Mouse (Mus musculus) natural killer cell, adult 2 months (primary cell): ENCODE measurements around the gene Gm10521.

ENCODE experiments used
- DNase-seq, 2 experiments: peaks; one replicate each; pipeline ENCODE4 v3.0.0; 2022; ENCODE audit warnings: low spot score in 2 of 2

Gm10521 gene

GRCm38 (mm10) chr1:171895364-171895763, at the start of gene Gm10521:
Gm10521 (plus strand) TSS chr1:171895664.
- peak in 1 of 2 experiments; percentile 15 for DNase-seq

GRCm38 (mm10) chr1:171848201-171848600, 47.3 kb upstream of the Gm10521 start:
- no peak for DNase-seq

DNA sequence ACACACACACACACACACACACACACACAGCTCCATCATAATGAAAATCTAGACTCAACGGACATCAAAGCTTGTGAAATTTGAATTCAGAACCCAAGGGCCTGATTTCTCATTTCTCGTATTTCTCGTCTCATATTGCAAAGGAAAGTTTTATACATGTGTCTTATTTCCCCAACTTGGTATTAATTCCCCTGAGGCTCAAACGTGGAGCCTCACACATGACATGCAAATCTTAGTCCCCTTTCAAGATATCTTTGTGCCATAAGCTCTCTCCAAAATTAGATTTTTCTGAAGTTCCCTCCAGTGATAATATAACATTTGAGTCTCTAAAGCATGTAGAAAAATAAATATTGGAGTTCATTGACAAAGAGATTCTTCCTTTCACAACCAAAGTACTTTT, 46.7 kb upstream of the Gm10521 start:
- no peak for DNase-seq

DNA sequence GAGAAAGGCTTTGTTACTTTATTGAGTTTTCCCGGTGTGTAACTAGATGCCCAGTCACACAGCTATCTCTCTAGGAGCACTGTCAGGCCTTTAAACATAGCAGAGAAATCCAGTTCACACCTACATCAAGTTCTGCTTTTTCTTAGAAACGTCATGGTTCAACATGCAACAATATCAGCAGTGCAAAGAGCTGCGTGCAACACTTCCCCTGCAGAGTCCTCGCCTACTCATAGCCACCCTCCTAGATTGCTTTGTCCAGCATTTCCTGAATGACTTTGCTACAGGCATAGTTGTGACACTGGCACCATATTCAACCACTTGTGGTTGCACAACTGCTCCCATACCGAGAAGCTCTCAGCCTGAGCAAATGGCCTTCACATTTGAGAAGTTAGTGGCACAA, 46.0 kb upstream of the Gm10521 start:
- peak; percentile 46 to 60 for DNase-seq

- DNase-seq = no peak
Observed at GRCm38 (mm10) chr1:171865467-171865866, 30.0 kb upstream of the Gm10521 start.

- no peak for DNase-seq
Observed at GRCm38 (mm10) chr1:171886989-171887388, 8.5 kb upstream of the Gm10521 start.

DNA sequence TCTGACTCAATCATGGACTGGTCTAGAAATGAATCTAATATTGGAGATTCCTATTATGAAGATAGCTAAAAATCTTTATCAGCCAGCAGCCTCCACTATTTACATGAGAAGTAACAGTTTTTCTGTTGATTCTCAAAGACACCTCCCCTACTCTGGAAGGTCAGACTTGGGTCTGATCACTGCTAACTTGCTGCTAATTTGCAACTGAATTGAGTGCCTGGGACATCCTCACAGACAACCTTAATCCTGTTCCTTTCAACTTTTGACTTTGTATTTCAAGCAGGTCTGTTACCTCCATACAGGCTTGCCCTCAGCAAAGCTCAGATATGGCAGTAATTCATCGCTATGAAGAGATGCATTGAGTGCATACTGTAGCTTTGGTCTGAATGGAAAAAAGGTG, 8.5 kb downstream of the Gm10521 start:
- no peak for DNase-seq

GRCm38 (mm10) chr1:171915638-171916458, 20.4 kb downstream of the Gm10521 start:
- DNase-seq = peak in 1 of 2 experiments; percentile 62

GRCm38 (mm10) chr1:171917305-171918039, 22.0 kb downstream of the Gm10521 start, which contains the start of gene Slamf6:
Slamf6 (plus strand) TSS chr1:171917515.
- DNase-seq = peak; percentile 18 to 65

DNA sequence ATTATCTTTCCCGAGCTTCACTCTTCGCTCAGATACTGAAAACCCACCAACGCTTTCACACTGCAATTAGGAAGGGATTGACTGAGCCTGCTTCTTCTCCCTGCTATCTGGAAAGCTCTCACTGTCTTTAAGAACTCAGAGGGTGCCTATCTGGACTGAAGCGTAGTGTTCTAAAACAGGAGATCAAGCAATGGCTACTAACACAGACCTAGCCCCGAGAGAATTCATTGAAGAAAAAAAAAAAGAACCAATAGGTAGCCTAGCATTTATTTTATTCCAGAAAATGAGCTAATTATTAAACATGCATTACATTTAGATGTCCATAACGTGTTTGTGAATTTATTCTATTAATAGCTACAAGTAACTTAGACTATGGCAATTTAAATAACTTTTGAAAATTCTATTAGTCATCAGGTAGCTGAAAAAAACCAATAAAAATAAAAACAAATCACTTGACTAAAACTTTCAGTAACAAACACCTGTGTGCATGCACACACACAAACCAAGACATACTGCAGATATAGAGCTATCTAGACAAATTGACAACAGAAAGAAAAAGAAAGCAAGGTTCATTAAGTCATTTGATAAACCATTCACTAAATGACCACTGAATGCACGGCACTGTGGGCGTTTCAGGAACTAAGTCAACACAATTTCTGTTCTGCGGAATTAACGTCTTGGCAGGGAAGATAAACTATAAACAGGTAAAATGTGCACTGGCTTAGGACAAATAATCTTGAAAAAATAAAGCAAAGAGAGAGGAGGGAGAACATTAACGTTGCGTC, 22.9 kb downstream of the Gm10521 start:
- no peak for DNase-seq

GRCm38 (mm10) chr1:171919193-171919592, 23.7 kb downstream of the Gm10521 start:
- peak in 1 of 2 experiments; percentile 14 for DNase-seq

GRCm38 (mm10) chr1:171919901-171920510, 24.5 kb downstream of the Gm10521 start:
- DNase-seq = no peak

DNA sequence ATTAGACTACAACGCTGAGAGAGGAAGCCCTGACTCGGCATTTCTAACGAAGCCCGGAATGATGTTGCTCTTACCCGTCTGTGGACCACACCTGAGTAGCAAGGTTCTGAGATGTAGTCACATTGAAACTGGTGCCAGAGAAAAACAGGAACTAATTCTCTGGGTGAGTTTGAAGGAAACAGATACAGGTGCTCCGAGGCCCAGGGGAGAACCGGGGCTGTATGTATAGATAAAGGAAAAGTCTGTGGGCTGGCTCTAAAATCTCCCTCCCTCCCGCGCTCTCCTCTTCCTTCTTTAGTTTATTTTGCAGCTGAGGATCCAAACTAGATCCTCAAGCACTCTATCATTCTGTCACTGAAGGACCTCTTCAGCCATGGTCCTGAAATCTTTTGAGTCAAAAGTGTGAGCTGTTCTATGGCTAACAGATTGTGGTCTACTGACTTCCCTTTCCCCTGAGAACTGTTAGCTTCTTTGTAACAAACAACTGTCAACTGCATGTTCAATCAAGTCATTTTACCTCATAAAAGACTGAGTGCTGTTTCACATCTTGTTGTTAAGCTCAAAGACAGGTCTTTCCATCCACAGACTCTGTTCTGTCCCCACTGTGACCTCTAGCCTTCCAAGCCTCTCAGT, 25.6 kb downstream of the Gm10521 start:
- peak; percentile 18 to 71 for DNase-seq

DNA sequence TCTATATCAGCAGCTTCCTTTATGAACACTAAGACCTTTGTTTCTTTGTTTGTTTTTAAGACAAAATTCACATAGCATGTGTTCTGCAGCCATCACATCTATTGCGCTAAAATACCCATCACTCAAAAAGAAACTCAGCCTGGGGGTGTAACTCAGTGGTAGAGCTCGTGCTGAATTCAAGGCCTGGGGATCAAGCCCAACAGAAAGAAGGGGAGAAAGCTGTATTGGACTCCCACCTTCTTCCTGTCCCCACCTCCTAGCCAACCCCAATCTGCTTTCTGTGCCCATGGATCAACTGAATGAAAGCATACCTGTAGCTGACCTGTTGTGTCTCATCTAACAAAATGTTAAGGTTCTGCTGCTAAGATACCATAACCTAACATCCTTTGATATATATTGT, 26.2 kb downstream of the Gm10521 start:
- DNase-seq = no peak

- DNase-seq = no peak
Observed at GRCm38 (mm10) chr1:171922844-171923243, 27.4 kb downstream of the Gm10521 start.

DNA sequence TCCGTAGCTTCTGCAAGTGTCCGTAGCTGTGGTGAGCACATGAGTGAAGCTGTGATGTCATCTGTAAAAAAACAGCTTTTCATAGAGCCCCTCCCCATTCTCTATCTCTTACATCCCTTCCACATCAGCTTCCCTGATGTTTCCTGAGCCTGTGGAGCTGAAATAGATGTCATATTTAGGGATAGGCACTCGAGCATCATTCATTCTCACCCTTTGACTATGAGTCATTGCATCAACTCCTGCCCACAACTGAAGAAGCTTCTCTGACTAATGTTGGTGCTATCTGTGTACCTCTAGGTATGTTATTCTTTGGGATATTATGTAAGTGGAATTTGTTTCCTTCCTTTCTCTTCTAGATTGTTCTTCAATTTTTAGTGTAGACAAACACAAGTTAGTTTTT, 29.4 kb downstream of the Gm10521 start:
- DNase-seq = no peak

DNA sequence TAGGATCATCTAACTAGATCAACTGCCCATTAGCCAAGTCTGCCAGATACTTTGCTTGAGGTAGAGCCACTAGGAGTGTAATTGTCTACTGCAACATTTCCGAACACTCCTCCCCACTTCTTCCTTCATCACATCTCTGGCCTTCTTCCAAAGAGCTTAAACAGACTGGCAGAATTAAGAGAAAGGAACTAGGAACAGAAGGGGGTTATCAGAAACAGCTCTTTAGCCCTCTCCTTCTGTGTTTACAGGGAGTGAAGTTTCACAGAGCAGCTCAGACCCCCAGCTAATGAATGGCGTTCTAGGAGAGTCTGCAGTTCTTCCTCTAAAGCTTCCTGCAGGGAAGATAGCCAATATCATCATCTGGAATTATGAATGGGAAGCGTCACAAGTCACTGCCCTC, 38.4 kb downstream of the Gm10521 start:
- no peak for DNase-seq

DNA sequence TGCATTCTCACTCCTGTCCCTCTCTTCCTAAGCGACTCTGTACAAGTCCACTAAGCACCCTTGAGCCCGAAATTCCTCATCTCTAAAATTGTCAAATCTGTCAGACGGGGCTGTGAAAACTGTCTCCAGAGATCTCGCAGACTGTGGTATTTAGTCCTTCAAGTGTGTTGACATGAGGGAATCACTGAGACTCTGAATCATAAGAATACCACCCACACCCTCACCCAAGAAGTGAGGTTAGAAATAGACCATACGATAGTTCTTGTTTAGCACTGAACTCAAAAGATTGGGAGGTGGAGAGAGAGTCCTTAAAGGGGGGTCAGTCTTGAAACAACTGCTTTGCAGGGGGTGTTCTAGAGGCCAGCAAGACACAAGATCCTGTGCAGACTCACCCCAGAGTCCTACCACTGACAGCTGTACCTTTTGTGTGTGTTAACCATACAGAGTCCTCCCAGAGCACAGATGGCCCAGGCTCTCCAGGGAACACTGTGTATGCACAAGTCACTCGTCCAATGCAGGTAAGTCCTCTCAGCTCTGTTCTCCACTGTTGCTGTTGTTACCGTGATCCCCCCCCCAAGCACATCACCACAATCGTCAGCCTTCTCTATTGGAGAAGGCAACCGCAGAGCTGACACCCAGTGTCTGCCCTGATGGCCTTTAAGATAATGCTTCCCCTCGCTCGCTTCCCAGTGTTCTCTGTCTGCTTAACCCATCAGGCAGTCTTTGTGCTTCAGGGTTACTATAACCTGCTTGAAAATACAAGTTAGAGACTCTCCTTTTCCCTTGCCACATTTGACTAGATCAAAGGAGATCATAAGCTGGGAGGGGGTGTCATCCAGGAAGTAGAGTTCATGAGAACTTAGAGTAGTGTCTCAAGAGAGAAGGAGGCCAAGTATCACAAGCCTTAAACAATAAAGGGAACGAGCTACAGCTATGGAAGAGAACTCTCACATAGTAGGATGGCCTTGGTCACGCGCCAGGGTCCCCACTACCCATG, 43.8 kb downstream of the Gm10521 start:
- no peak for DNase-seq

DNA sequence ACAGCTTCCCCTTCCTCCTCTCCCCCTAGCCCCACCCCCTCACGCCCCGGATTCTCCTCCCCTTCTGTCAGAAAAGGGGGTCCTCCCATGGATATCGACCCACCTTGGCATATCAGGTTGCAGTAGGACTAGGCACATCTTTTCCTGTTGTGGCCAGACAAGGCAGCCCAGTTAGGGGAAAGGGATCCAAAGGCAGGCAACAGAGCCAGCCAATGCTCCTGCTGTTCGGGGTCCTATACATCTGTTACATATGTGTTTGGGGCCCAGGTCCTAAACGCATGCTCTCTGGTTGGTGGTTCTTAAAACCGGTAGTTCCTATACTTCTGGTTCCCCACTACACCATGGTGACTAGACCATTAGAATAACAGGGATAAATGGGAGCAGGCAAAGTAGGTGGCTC, 45.2 kb downstream of the Gm10521 start:
- no peak for DNase-seq

GRCm38 (mm10) chr1:171946447-171946995, 51.1 kb downstream of the Gm10521 start:
- DNase-seq = no peak
